Mouse (Mus musculus): ENCODE data around the gene Guca1b.

DNA sequence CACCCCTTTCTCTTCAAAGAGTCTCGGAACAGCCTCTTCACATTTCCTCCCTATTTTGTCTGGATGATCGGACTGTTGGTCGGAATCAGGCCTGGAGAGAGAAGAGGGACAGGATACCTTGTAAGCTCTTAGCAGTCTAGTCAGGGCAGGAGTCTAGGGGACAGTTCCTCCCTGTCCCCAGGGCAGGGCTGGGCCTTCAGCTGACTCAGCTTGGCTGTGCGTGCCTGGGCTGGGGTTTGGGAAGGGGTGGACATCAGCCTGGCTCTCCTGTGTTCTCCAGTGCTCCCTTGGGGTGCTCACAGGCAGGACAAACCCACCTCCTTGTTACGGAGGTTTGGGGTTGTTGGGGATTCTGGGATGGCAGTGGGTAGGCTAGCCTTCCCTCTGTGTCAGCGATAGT, 53.4 kb downstream of the Guca1b start:
- no peak for TF ChIP-seq CTCF (IDR thresholded peaks at IDR 0.05; ENCODE audit: control insufficient read depth, insufficient read depth, insufficient read length)
- TF ChIP-seq MYOG (IDR thresholded peaks at IDR 0.05; ENCODE audit: control insufficient read depth, extremely low read depth, insufficient read length): no peak
- TF ChIP-seq MAX (IDR thresholded peaks at IDR 0.05): no peak
- TF ChIP-seq CEBPB (IDR thresholded peaks at IDR 0.05; ENCODE audit: low read depth): no peak
- no peak for TF ChIP-seq USF1 (IDR thresholded peaks at IDR 0.05; ENCODE audit: low read depth)

Measured in C2C12 (cell line).